Mouse (Mus musculus): ENCODE data around the gene Vezt.

DNA sequence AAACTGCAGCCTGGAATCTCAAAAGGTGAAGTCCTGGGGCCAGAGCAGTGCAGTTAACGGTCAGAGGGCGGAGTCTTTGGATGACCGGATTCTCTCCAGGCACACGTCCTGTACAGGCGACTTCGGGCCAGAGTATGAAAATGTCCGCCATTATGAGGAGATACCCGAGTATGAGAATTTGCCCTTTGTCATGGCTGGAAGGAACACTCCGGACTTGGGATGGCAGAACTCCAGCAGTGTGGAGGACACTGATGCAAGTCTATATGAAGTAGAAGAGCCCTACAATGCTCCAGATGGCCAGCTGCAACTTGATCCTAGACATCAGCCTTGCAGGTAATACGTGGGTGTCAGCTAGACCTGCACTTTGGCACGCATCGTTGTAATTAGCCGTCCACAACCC is 9.7 kb upstream of the Vezt start:
- TF ChIP-seq CTCF (conservative IDR thresholded peaks at IDR 0.05; ENCODE audit: low read length) = no peak
- TF ChIP-seq NANOG (IDR thresholded peaks at IDR 0.05; ENCODE audit: borderline replicate concordance, low read length) = no peak
- no peak for TF ChIP-seq POU5F1 (IDR thresholded peaks at IDR 0.05; ENCODE audit: borderline replicate concordance, low read length)

All from E14TG2a.4 (cell line).